Mouse (Mus musculus): Measurements from ENCODE around the gene Dmrtc1b. TPM values are rescaled to one million over a fixed set of nuclear protein-coding genes. Genes with fewer than 3 reads are reported as not detected.
"Not testable (repeated sequence)": the region's sequence is repeated elsewhere in the genome, so short reads cannot be mapped to it uniquely, and the experiment has no call there.

Dmrtc1b gene
- not detected in 2 replicates for total RNA-seq (2015; ENCODE audit: low replicate concordance)
- total RNA-seq (2017; ENCODE audit: low replicate concordance), result not detected in 2 replicates

GRCm38 (mm10) chrX:102707535-102707934 is at the start of gene Dmrtc1b, which contains the start of gene Gm9112:
Dmrtc1b (plus strand) TSS chrX:102707865.
Gm9112 (minus strand) TSS chrX:102707635.
- not testable (repeated sequence) for ATAC-seq (replicated peaks; ENCODE audit: low FRiP score, poor library complexity, severe bottlenecking)

GRCm38 (mm10) chrX:102660712-102661111 is 47.0 kb upstream of the Dmrtc1b start:
- no peak for ATAC-seq (replicated peaks; ENCODE audit: low FRiP score, poor library complexity, severe bottlenecking)

GRCm38 (mm10) chrX:102666641-102667040 is 41.0 kb upstream of the Dmrtc1b start:
- no peak for ATAC-seq (replicated peaks; ENCODE audit: low FRiP score, poor library complexity, severe bottlenecking)

- ATAC-seq (replicated peaks; ENCODE audit: low FRiP score, poor library complexity, severe bottlenecking), result not testable (repeated sequence)
Measured at GRCm38 (mm10) chrX:102684706-102685105, 23.0 kb upstream of the Dmrtc1b start.

- ATAC-seq (replicated peaks; ENCODE audit: low FRiP score, poor library complexity, severe bottlenecking), result not testable (repeated sequence)
Measured at GRCm38 (mm10) chrX:102686872-102687271, 20.8 kb upstream of the Dmrtc1b start, which contains the start of gene Gm3880. Gm3880 (minus strand) TSS chrX:102686972.

- not testable (repeated sequence) for ATAC-seq (replicated peaks; ENCODE audit: low FRiP score, poor library complexity, severe bottlenecking)
Measured at GRCm38 (mm10) chrX:102689252-102689651, 18.4 kb upstream of the Dmrtc1b start.

- not testable (repeated sequence) for ATAC-seq (replicated peaks; ENCODE audit: low FRiP score, poor library complexity, severe bottlenecking)
Measured at GRCm38 (mm10) chrX:102700636-102701035, 7.0 kb upstream of the Dmrtc1b start.

- not testable (repeated sequence) for ATAC-seq (replicated peaks; ENCODE audit: low FRiP score, poor library complexity, severe bottlenecking)
Measured at GRCm38 (mm10) chrX:102724226-102724625, 16.6 kb downstream of the Dmrtc1b start.

Other genes starting within 250 kb of the Dmrtc1b start
- gene Hdac8, start 202.5 kb upstream of the Dmrtc1b start, total RNA-seq (2015; ENCODE audit: low replicate concordance), result 5.0 TPM in 1 of 2 replicates, not detected in the other
- 3.0 and 7.5 TPM in 2 replicates for gene Hdac8, start 202.5 kb upstream of the Dmrtc1b start, total RNA-seq (2017; ENCODE audit: low replicate concordance)
- 1.4 and 1.7 TPM in 2 replicates for gene Phka1, start 63.6 kb upstream of the Dmrtc1b start, total RNA-seq (2015; ENCODE audit: low replicate concordance)
- 0.53 and 1.9 TPM in 2 replicates for gene Phka1, start 63.6 kb upstream of the Dmrtc1b start, total RNA-seq (2017; ENCODE audit: low replicate concordance)
- gene Gm3880, start 20.9 kb upstream of the Dmrtc1b start, total RNA-seq (2015; ENCODE audit: low replicate concordance), result not detected in 2 replicates
- gene Gm3880, start 20.9 kb upstream of the Dmrtc1b start, total RNA-seq (2017; ENCODE audit: low replicate concordance), result not detected in 2 replicates
- not detected in 2 replicates for gene Gm9112, start 230 bp upstream of the Dmrtc1b start, total RNA-seq (2015; ENCODE audit: low replicate concordance)
- gene Gm9112, start 230 bp upstream of the Dmrtc1b start, total RNA-seq (2017; ENCODE audit: low replicate concordance), result not detected in 2 replicates
- not detected in 2 replicates for gene Dmrtc1c1, start 95.1 kb downstream of the Dmrtc1b start, total RNA-seq (2015; ENCODE audit: low replicate concordance)
- gene Dmrtc1c1, start 95.1 kb downstream of the Dmrtc1b start, total RNA-seq (2017; ENCODE audit: low replicate concordance), result not detected in 2 replicates
- not detected in 2 replicates for gene Dmrtc1c2, start 146.8 kb downstream of the Dmrtc1b start, total RNA-seq (2015; ENCODE audit: low replicate concordance)
- gene Dmrtc1c2, start 146.8 kb downstream of the Dmrtc1b start, total RNA-seq (2017; ENCODE audit: low replicate concordance), result not detected in 2 replicates
- gene 1700031F05Rik, start 160.1 kb downstream of the Dmrtc1b start, total RNA-seq (2015; ENCODE audit: low replicate concordance), result not detected in 2 replicates
- not detected in 2 replicates for gene 1700031F05Rik, start 160.1 kb downstream of the Dmrtc1b start, total RNA-seq (2017; ENCODE audit: low replicate concordance)
- gene Dmrtc1a, start 200.8 kb downstream of the Dmrtc1b start, total RNA-seq (2015; ENCODE audit: low replicate concordance), result not detected in 2 replicates
- gene Dmrtc1a, start 200.8 kb downstream of the Dmrtc1b start, total RNA-seq (2017; ENCODE audit: low replicate concordance), result not detected in 2 replicates
- not detected in 2 replicates for gene 1700011M02Rik, start 201.0 kb downstream of the Dmrtc1b start, total RNA-seq (2015; ENCODE audit: low replicate concordance)
- gene 1700011M02Rik, start 201.0 kb downstream of the Dmrtc1b start, total RNA-seq (2017; ENCODE audit: low replicate concordance), result not detected in 2 replicates
- gene 1700018G05Rik, start 220.5 kb downstream of the Dmrtc1b start, total RNA-seq (2015; ENCODE audit: low replicate concordance), result not detected in 2 replicates
- gene 1700018G05Rik, start 220.5 kb downstream of the Dmrtc1b start, total RNA-seq (2017; ENCODE audit: low replicate concordance), result not detected in 2 replicates

Data from erythroid progenitor cell, adult 5-6 weeks (primary cell).